ENCODE assay signal across 25 mouse cellular contexts in genomic region chr14:30198882-30199281, GRCm38 (mm10).
DNase-seq lines count a peak whose midpoint lies in the region; ATAC-seq and TF ChIP-seq lines count a peak whose summit lies in the region.
"Had no signal": no experiment of that assay in that cellular context is flagged by ENCODE, and none has a peak within 500 bp of the region (broad histone marks: within the 10 kb centered on the region; RNA-seq: fewer than 3 reads in every experiment).

No protein-coding gene starts in this region.

- no peaks in the 10 kb centered on the region for H3K9me3 ChIP-seq in liver, postnatal 0 days (ENCODE audit: low read length)
- no peaks in the 10 kb centered on the region for H3K9me3 ChIP-seq in liver, embryonic 12.5 days (replicated peaks)
- no peaks in the 10 kb centered on the region for H3K9me3 ChIP-seq in embryonic facial prominence, embryonic 10.5 days
- no peaks in the 10 kb centered on the region for H3K9me3 ChIP-seq in limb, embryonic 11.5 days (ENCODE audit: control insufficient read depth, low read length)
- H3K9me3 ChIP-seq: embryonic facial prominence, embryonic 13.5 days; embryonic facial prominence, embryonic 15.5 days; forebrain, embryonic 10.5 days; forebrain, embryonic 12.5 days had no signal

- no peak overlapping the region for H3K9ac ChIP-seq in liver, postnatal 0 days (replicated peaks)
- H3K9ac ChIP-seq in liver, embryonic 12.5 days, result no peak overlapping the region
- no peak overlapping the region for H3K9ac ChIP-seq in limb, embryonic 11.5 days (ENCODE audit: low read length)
- H3K9ac ChIP-seq: embryonic facial prominence, embryonic 13.5 days; embryonic facial prominence, embryonic 15.5 days; forebrain, embryonic 12.5 days; forebrain, postnatal 0 days had no signal

- no peaks in the 10 kb centered on the region for H3K36me3 ChIP-seq in liver, postnatal 0 days (replicated peaks; ENCODE audit: insufficient read depth, low read length)
- no peaks in the 10 kb centered on the region for H3K36me3 ChIP-seq in liver, embryonic 12.5 days
- H3K36me3 ChIP-seq in embryonic facial prominence, embryonic 10.5 days (replicated peaks), result no peaks in the 10 kb centered on the region
- no peaks in the 10 kb centered on the region for H3K36me3 ChIP-seq in limb, embryonic 11.5 days (ENCODE audit: control insufficient read depth, insufficient read depth, low read length)
- H3K36me3 ChIP-seq: embryonic facial prominence, embryonic 13.5 days; embryonic facial prominence, embryonic 15.5 days; forebrain, embryonic 10.5 days; forebrain, embryonic 12.5 days had no signal

- H3K4me2 ChIP-seq in liver, postnatal 0 days (ENCODE audit: low read depth, low read length), result no peak overlapping the region
- H3K4me2 ChIP-seq in liver, embryonic 12.5 days, result no peak overlapping the region
- H3K4me2 ChIP-seq in limb, embryonic 11.5 days (ENCODE audit: low read depth, severe bottlenecking), result no peak overlapping the region
- H3K4me2 ChIP-seq: embryonic facial prominence, embryonic 13.5 days; embryonic facial prominence, embryonic 15.5 days; forebrain, embryonic 12.5 days had no signal

- no peak for ATAC-seq in liver, postnatal 0 days
- ATAC-seq in liver, embryonic 12.5 days, result no peak
- ATAC-seq in limb, embryonic 11.5 days (ENCODE audit: insufficient number of reproducible peaks, low FRiP score, low TSS enrichment, low read depth), result no peak
- ATAC-seq: CD4-positive, CD25-positive, alpha-beta regulatory T cell, adult 4 months; forebrain, embryonic 14.5 days had no signal

- peak; percentile 49 to 64 for DNase-seq in cerebellum, postnatal 10 days
- DNase-seq in cerebellum, adult 11 months, result no peak
- DNase-seq in liver, postnatal 0 days, result peak; percentile 5
- peak; percentile 4 for DNase-seq in embryonic facial prominence, embryonic 10.5 days (ENCODE audit: low spot score)
- DNase-seq in limb, embryonic 11.5 days (ENCODE audit: low spot score), result peak; percentile 10
- no peak for DNase-seq in right cerebral cortex, postnatal 14 days
- no peak for DNase-seq in lung, postnatal 10 days
- DNase-seq: adrenal gland, adult 2 months; adrenal gland, postnatal 10 days; adrenal gland, postnatal 25 days; B cell, adult 2 months; cerebellum, adult 11-12 months; cerebellum, adult 2 months; cerebellum, adult 9-10 months; cerebellum, postnatal 36 days; forebrain, postnatal 0 days had no signal

- H3K27me3 ChIP-seq in liver, postnatal 0 days (ENCODE audit: insufficient read depth, low read length), result no peaks in the 10 kb centered on the region
- no peaks in the 10 kb centered on the region for H3K27me3 ChIP-seq in liver, embryonic 12.5 days (replicated peaks)
- no peaks in the 10 kb centered on the region for H3K27me3 ChIP-seq in embryonic facial prominence, embryonic 10.5 days (replicated peaks; ENCODE audit: low read depth, poor library complexity, severe bottlenecking)
- H3K27me3 ChIP-seq in limb, embryonic 11.5 days (ENCODE audit: control insufficient read depth, insufficient read depth, low read length), result no peaks in the 10 kb centered on the region
- H3K27me3 ChIP-seq: CH12.LX; embryonic facial prominence, embryonic 13.5 days; embryonic facial prominence, embryonic 15.5 days; forebrain, embryonic 12.5 days had no signal

- no peak for TF ChIP-seq EP300 in liver, postnatal 0 days (IDR thresholded peaks at IDR 0.05; ENCODE audit: low read depth)

- no peak for TF ChIP-seq CTCF in liver, postnatal 0 days (IDR thresholded peaks at IDR 0.05; ENCODE audit: low read depth)

- H3K4me1 ChIP-seq in liver, postnatal 0 days (ENCODE audit: insufficient read depth), result 0 out of 2 replicates have a peak, but pooled peaks cover 2% of the 10 kb centered on the region
- no peaks in the 10 kb centered on the region for H3K4me1 ChIP-seq in liver, embryonic 12.5 days
- H3K4me1 ChIP-seq in embryonic facial prominence, embryonic 10.5 days, result no peaks in the 10 kb centered on the region
- H3K4me1 ChIP-seq in limb, embryonic 11.5 days (ENCODE audit: control insufficient read depth, insufficient read depth, low read length), result no peaks in the 10 kb centered on the region
- H3K4me1 ChIP-seq: forebrain, embryonic 12.5 days had no signal

- WGBS in liver, postnatal 0 days (ENCODE audit: insufficient replicate concordance), result 69% methylated on average over 3 of the region's 3 CpGs
- 66% methylated on average over 3 of the region's 3 CpGs for whole genome bisulfite sequencing in liver, embryonic 12.5 days (ENCODE audit: insufficient replicate concordance)
- 84% methylated on average over 3 of the region's 3 CpGs for WGBS in embryonic facial prominence, embryonic 10.5 days
- 75% methylated on average over 3 of the region's 3 CpGs for WGBS in limb, embryonic 11.5 days

- no peak overlapping the region for H3K4me3 ChIP-seq in liver, postnatal 0 days (ENCODE audit: low read depth, low read length)
- no peak overlapping the region for H3K4me3 ChIP-seq in liver, embryonic 12.5 days
- no peak overlapping the region for H3K4me3 ChIP-seq in embryonic facial prominence, embryonic 10.5 days
- H3K4me3 ChIP-seq in limb, embryonic 11.5 days (ENCODE audit: low read depth, low read length), result no peak overlapping the region
- H3K4me3 ChIP-seq: embryonic facial prominence, embryonic 13.5 days; embryonic facial prominence, embryonic 15.5 days; erythroblast, embryonic 14.5 days; forebrain, embryonic 10.5 days; forebrain, embryonic 12.5 days had no signal

- H3K27ac ChIP-seq in liver, postnatal 0 days (ENCODE audit: low read depth), result no peak overlapping the region
- no peak overlapping the region for H3K27ac ChIP-seq in liver, embryonic 12.5 days
- no peak overlapping the region for H3K27ac ChIP-seq in embryonic facial prominence, embryonic 10.5 days (replicated peaks)
- no peak overlapping the region for H3K27ac ChIP-seq in limb, embryonic 11.5 days (replicated peaks; ENCODE audit: low read depth, low read length)
- H3K27ac ChIP-seq: embryonic facial prominence, embryonic 13.5 days; embryonic facial prominence, embryonic 15.5 days; forebrain, embryonic 10.5 days; forebrain, embryonic 12.5 days had no signal

Comparison
In these comparisons a context has a peak if more than half of its experiments do, and no peak if none do; other contexts are left out.
1. DNase-seq: peak in cerebellum, postnatal 10 days (2 of 2), liver, postnatal 0 days (single experiment), embryonic facial prominence, embryonic 10.5 days (single experiment) and limb, embryonic 11.5 days (single experiment); none in cerebellum, adult 11 months (single experiment), right cerebral cortex, postnatal 14 days (single experiment) and lung, postnatal 10 days (single experiment).